Mouse (Mus musculus) embryo, embryonic 11.5 days (tissue): ENCODE results near the gene Sv2b.
"Not testable (repeated sequence)": the region's sequence is repeated elsewhere in the genome, so short reads cannot be mapped to it uniquely, and the experiment has no call there.

Experiments used
- DNase-seq: peaks from one replicate; pipeline ENCODE4 v3.0.0-alpha.2; 2012; ENCODE audit warnings: low read depth, low spot score

The Sv2b gene

GRCm38 (mm10) chr7:75308457-75309312 is at the start of gene Sv2b:
Gene Sv2b, minus strand, starts transcription at chr7:75309262.
- no peak for DNase-seq

- DNase-seq: no peak
Observed at GRCm38 (mm10) chr7:75358284-75358851, 49.3 kb upstream of the Sv2b start.

GRCm38 (mm10) chr7:75355521-75355920 is 46.5 kb upstream of the Sv2b start:
- DNase-seq: no peak

GRCm38 (mm10) chr7:75352777-75353374 is 43.8 kb upstream of the Sv2b start:
- no peak for DNase-seq

- DNase-seq: no peak
Observed at GRCm38 (mm10) chr7:75350172-75350571, 41.1 kb upstream of the Sv2b start.

- no peak for DNase-seq
Observed at GRCm38 (mm10) chr7:75332311-75332710, 23.2 kb upstream of the Sv2b start.

GRCm38 (mm10) chr7:75329740-75330142 is 20.7 kb upstream of the Sv2b start:
- DNase-seq: no peak

- DNase-seq: no peak
Observed at GRCm38 (mm10) chr7:75328721-75329362, 19.8 kb upstream of the Sv2b start.

GRCm38 (mm10) chr7:75325273-75325672 is 16.2 kb upstream of the Sv2b start:
- DNase-seq: no peak

GRCm38 (mm10) chr7:75322742-75323141 is 13.7 kb upstream of the Sv2b start:
- DNase-seq: not testable (repeated sequence)

- DNase-seq: no peak
Observed at GRCm38 (mm10) chr7:75320009-75320408, 10.9 kb upstream of the Sv2b start.

- DNase-seq: no peak
Observed at GRCm38 (mm10) chr7:75318320-75318719, 9.3 kb upstream of the Sv2b start.

- no peak for DNase-seq
Observed at GRCm38 (mm10) chr7:75314873-75315272, 5.8 kb upstream of the Sv2b start.

GRCm38 (mm10) chr7:75309570-75309969 is 508 bp upstream of the Sv2b start:
- no peak for DNase-seq

- no peak for DNase-seq
Observed at GRCm38 (mm10) chr7:75308140-75308456, 964 bp downstream of the Sv2b start.

- DNase-seq: no peak
Observed at GRCm38 (mm10) chr7:75307570-75308087, 1.4 kb downstream of the Sv2b start.

- DNase-seq: no peak
Observed at GRCm38 (mm10) chr7:75305901-75306465, 3.1 kb downstream of the Sv2b start.

GRCm38 (mm10) chr7:75302523-75303215 is 6.4 kb downstream of the Sv2b start:
- no peak for DNase-seq

- no peak for DNase-seq
Observed at GRCm38 (mm10) chr7:75299245-75299644, 9.8 kb downstream of the Sv2b start.

GRCm38 (mm10) chr7:75296688-75297119 is 12.4 kb downstream of the Sv2b start:
- DNase-seq: peak; percentile 51

- DNase-seq: no peak
Observed at GRCm38 (mm10) chr7:75295228-75295865, 13.7 kb downstream of the Sv2b start.
